Comparison of ENCODE assay signal across 8 mouse cellular contexts in genomic region chr11:32642899-32643886, GRCm38 (mm10). TPM values are rescaled to one million over a fixed set of nuclear protein-coding genes. Genes with fewer than 3 reads are reported as not detected.
DNase-seq lines count a peak whose midpoint lies in the region; ATAC-seq and TF ChIP-seq lines count a peak whose summit lies in the region.

No protein-coding gene starts in this region.

- under 1% methylated on average over 38 of the region's 54 CpGs for WGBS in heart, embryonic 16.5 days
- under 1% methylated on average over 47 of the region's 54 CpGs for WGBS in liver, embryonic 14.5 days (ENCODE audit: insufficient replicate concordance)
- WGBS in small intestine, adult 2 months, result under 1% methylated on average over 53 of the region's 54 CpGs

- peak overlapping the region; percentile 82 for H3K4me2 ChIP-seq in heart, embryonic 16.5 days (ENCODE audit: low read depth, low read length)
- H3K4me2 ChIP-seq in liver, embryonic 14.5 days (ENCODE audit: low read depth), result peak overlapping the region; percentile 98

- H3K9me3 ChIP-seq in heart, embryonic 16.5 days (replicated peaks; ENCODE audit: control insufficient read depth, low read length), result no peaks in the 10 kb centered on the region
- H3K9me3 ChIP-seq in liver, embryonic 14.5 days (ENCODE audit: control insufficient read depth, low read length), result no peaks in the 10 kb centered on the region

- peak; percentile 32 to 50 for DNase-seq in layer of hippocampus, postnatal 25 days (ENCODE audit: extremely low spot score in 1 of 2, low spot score in 1 of 2)
- no peak for DNase-seq in layer of hippocampus, adult 11-12 months (ENCODE audit: low spot score)
- DNase-seq in ZHBTc4 (ENCODE audit: low read depth, low spot score), result peak; percentile 42
- no peak for DNase-seq in liver, embryonic 14.5 days (ENCODE audit: low read depth in 3 of 3, low spot score in 3 of 3)
- DNase-seq in kidney, adult 9 months, result no peak

- no peaks in the 10 kb centered on the region for H3K36me3 ChIP-seq in heart, embryonic 16.5 days (ENCODE audit: control insufficient read depth, insufficient read depth)
- H3K36me3 ChIP-seq in liver, embryonic 14.5 days (replicated peaks; ENCODE audit: control insufficient read depth, insufficient read depth, low read depth), result no peaks in the 10 kb centered on the region
- H3K36me3 ChIP-seq in small intestine, adult 2 months (ENCODE audit: control insufficient read depth, insufficient read depth, low read length), result no peaks in the 10 kb centered on the region

- no peak for TF ChIP-seq POLR2A in cortical plate, adult 2 months (IDR thresholded peaks at IDR 0.05; ENCODE audit: extremely low read depth, insufficient read depth, low read length)
- TF ChIP-seq POLR2A in small intestine, adult 2 months (IDR thresholded peaks at IDR 0.05; ENCODE audit: low read depth, low read length), result no peak

- TF ChIP-seq CTCF in cortical plate, adult 2 months (IDR thresholded peaks at IDR 0.05; ENCODE audit: extremely low read depth, insufficient read depth, low read length), result no peak
- TF ChIP-seq CTCF in liver, embryonic 14.5 days (IDR thresholded peaks at IDR 0.05; ENCODE audit: low read depth), result no peak
- no peak for TF ChIP-seq CTCF in small intestine, adult 2 months (IDR thresholded peaks at IDR 0.05; ENCODE audit: extremely low read depth, insufficient read length, insufficient replicate concordance, low read depth, low read length)

- TF ChIP-seq EP300 in liver, embryonic 14.5 days (IDR thresholded peaks at IDR 0.05; ENCODE audit: low read depth), result no peak

- peak overlapping the region; percentile 97 for H3K27ac ChIP-seq in cortical plate, adult 2 months (ENCODE audit: insufficient read depth, low read length)
- peak overlapping the region; percentile 97 for H3K27ac ChIP-seq in heart, embryonic 16.5 days (ENCODE audit: low read length)
- peak overlapping the region; percentile 94 for H3K27ac ChIP-seq in liver, embryonic 14.5 days
- H3K27ac ChIP-seq in small intestine, adult 2 months (ENCODE audit: insufficient read depth, low read depth, low read length), result peak overlapping the region; percentile 98

- H3K4me1 ChIP-seq in cortical plate, adult 2 months (ENCODE audit: control insufficient read depth, insufficient read depth, low read length), result peaks cover 2% of the 10 kb centered on the region; the same call in 1 of the 2 replicates
- peaks cover 33% of the 10 kb centered on the region for H3K4me1 ChIP-seq in heart, embryonic 16.5 days (ENCODE audit: control insufficient read depth, insufficient read depth, low read length)
- H3K4me1 ChIP-seq in liver, embryonic 14.5 days (replicated peaks; ENCODE audit: control insufficient read depth in 2 of 2, insufficient read depth in 2 of 2, low read length in 1 of 2), result peaks cover 23 to 25% of the 10 kb centered on the region in 2 experiments
- H3K4me1 ChIP-seq in small intestine, adult 2 months (ENCODE audit: control insufficient read depth, insufficient read depth, insufficient read length, low read length), result peaks cover 10% of the 10 kb centered on the region

- ATAC-seq in heart, embryonic 16.5 days (replicated peaks; ENCODE audit: extremely low read depth, insufficient read depth, low FRiP score), result peak; percentile 61
- ATAC-seq in liver, embryonic 14.5 days (ENCODE audit: insufficient read depth), result peak; percentile 45

- peak overlapping the region; percentile 98 for H3K9ac ChIP-seq in heart, embryonic 16.5 days (ENCODE audit: low read length)
- H3K9ac ChIP-seq in liver, embryonic 14.5 days (replicated peaks), result peak overlapping the region; percentile 99

- H3K4me3 ChIP-seq in cortical plate, adult 2 months (ENCODE audit: insufficient read depth, low read length), result peak overlapping the region; percentile 45
- H3K4me3 ChIP-seq in heart, embryonic 16.5 days (ENCODE audit: low read length), result peak overlapping the region; percentile 97
- peak overlapping the region; percentile 89 to 100 for H3K4me3 ChIP-seq in liver, embryonic 14.5 days (ENCODE audit: insufficient read depth in 1 of 2, low read depth in 2 of 2, low read length in 2 of 2)
- peak overlapping the region; percentile 82 for H3K4me3 ChIP-seq in small intestine, adult 2 months (ENCODE audit: low read depth, low read length)

- no peaks in the 10 kb centered on the region for H3K27me3 ChIP-seq in heart, embryonic 16.5 days (ENCODE audit: control insufficient read depth, insufficient read depth, low read length)
- H3K27me3 ChIP-seq in liver, embryonic 14.5 days (ENCODE audit: control insufficient read depth, insufficient read depth, low read length), result no peaks in the 10 kb centered on the region
- H3K27me3 ChIP-seq in small intestine, adult 2 months (ENCODE audit: control insufficient read depth, insufficient read depth, low read length), result no peaks in the 10 kb centered on the region

RNA-seq across cellular contexts. Expression of gene Fbxw11, which starts 0.7 kb away (rescaled TPM):
- total RNA-seq in layer of hippocampus, postnatal 25 days (2021), result 100 to 1,000 TPM; 139 to 150 TPM
- 78.4 and 81.5 TPM in 2 replicates for polyA plus RNA-seq in cortical plate, adult 2 months (2012; rRNA removed)
- 63.5 and 70.5 TPM in 2 replicates for polyA plus RNA-seq in heart, embryonic 16.5 days (2015; fragmentation: Nextera tagmentation; extraction: Ambion mirVana)
- 10.2 and 10.9 TPM in 2 replicates for polyA plus RNA-seq in liver, embryonic 14.5 days (2012; rRNA removed)
- polyA plus RNA-seq in liver, embryonic 14.5 days (2014; fragmentation: Nextera tagmentation; extraction: Ambion mirVana), result 13.9 and 14.9 TPM in 2 replicates
- 17.3 and 29.8 TPM in 2 replicates for polyA plus RNA-seq in small intestine, adult 2 months (2012; rRNA removed)

Comparison
In these comparisons a context has a peak if more than half of its experiments do, and no peak if none do; other contexts are left out.
1. DNase-seq: peak in layer of hippocampus, postnatal 25 days (2 of 2) and ZHBTc4 (single experiment); none in layer of hippocampus, adult 11-12 months (single experiment), liver, embryonic 14.5 days (0 of 3) and kidney, adult 9 months (single experiment).
2. H3K4me3 ChIP-seq: peak in every context shown above with its lines; median percentile 97 in heart, embryonic 16.5 days; 94 in liver, embryonic 14.5 days; 82 in small intestine, adult 2 months; 45 in cortical plate, adult 2 months.
3. Peak in every context shown above with its lines, with median percentiles within 50 percentile points of each other: H3K27ac ChIP-seq.